Comparison of ENCODE assay signal across 13 mouse cellular contexts in genomic region chr4:86717176-86717575, GRCm38 (mm10). TPM values are rescaled to one million over a fixed set of nuclear protein-coding genes. Genes with fewer than 3 reads are reported as not detected.
DNase-seq lines count a peak whose midpoint lies in the region; ATAC-seq and TF ChIP-seq lines count a peak whose summit lies in the region.
"Had no signal": no experiment of that assay in that cellular context is flagged by ENCODE, and none has a peak within 500 bp of the region (broad histone marks: within the 10 kb centered on the region; RNA-seq: fewer than 3 reads in every experiment).

No protein-coding gene starts in this region.

- TF ChIP-seq POLR2A in limb, embryonic 14.5 days (IDR thresholded peaks at IDR 0.05; ENCODE audit: borderline replicate concordance, extremely low read depth, insufficient read depth, insufficient read length) = no peak

- 79% methylated on average over 1 of the region's 1 CpGs for WGBS in hindbrain, postnatal 0 days
- WGBS in hindbrain, embryonic 14.5 days = 84% methylated on average over 1 of the region's 1 CpGs
- WGBS in midbrain, embryonic 14.5 days = 77% methylated on average over 1 of the region's 1 CpGs
- WGBS in midbrain, embryonic 10.5 days = 89% methylated on average over 1 of the region's 1 CpGs
- WGBS in limb, embryonic 14.5 days = 87% methylated on average over 1 of the region's 1 CpGs

- no peak for ATAC-seq in hindbrain, postnatal 0 days
- no peak for ATAC-seq in hindbrain, embryonic 14.5 days (ENCODE audit: low FRiP score)
- no peak for ATAC-seq in midbrain, embryonic 14.5 days (ENCODE audit: low FRiP score, low TSS enrichment)
- ATAC-seq in limb, embryonic 14.5 days (ENCODE audit: low FRiP score, low read depth) = no peak

- no peak overlapping the region for H3K27ac ChIP-seq in hindbrain, postnatal 0 days
- no peak overlapping the region for H3K27ac ChIP-seq in hindbrain, embryonic 14.5 days
- no peak overlapping the region for H3K27ac ChIP-seq in midbrain, embryonic 14.5 days (replicated peaks; ENCODE audit: low read depth, low read length)
- no peak overlapping the region for H3K27ac ChIP-seq in midbrain, embryonic 10.5 days (replicated peaks)
- no peak overlapping the region for H3K27ac ChIP-seq in limb, embryonic 14.5 days (replicated peaks; ENCODE audit: low read depth, low read length)
- H3K27ac ChIP-seq: hindbrain, embryonic 13.5 days; neural tube, embryonic 15.5 days had no signal

- H3K4me2 ChIP-seq in hindbrain, postnatal 0 days (ENCODE audit: low read depth, low read length) = no peak overlapping the region
- no peak overlapping the region for H3K4me2 ChIP-seq in hindbrain, embryonic 14.5 days (replicated peaks)
- no peak overlapping the region for H3K4me2 ChIP-seq in midbrain, embryonic 14.5 days (ENCODE audit: low read length)
- no peak overlapping the region for H3K4me2 ChIP-seq in limb, embryonic 14.5 days (replicated peaks; ENCODE audit: low read depth, low read length, severe bottlenecking)
- H3K4me2 ChIP-seq: hindbrain, embryonic 13.5 days; midbrain, embryonic 11.5 days; neural tube, embryonic 15.5 days had no signal

- H3K27me3 ChIP-seq in hindbrain, postnatal 0 days (ENCODE audit: insufficient read depth, low read length) = no peaks in the 10 kb centered on the region
- H3K27me3 ChIP-seq in hindbrain, embryonic 14.5 days (ENCODE audit: control insufficient read depth, insufficient read depth, low read length) = no peaks in the 10 kb centered on the region
- no peaks in the 10 kb centered on the region for H3K27me3 ChIP-seq in midbrain, embryonic 14.5 days (ENCODE audit: control insufficient read depth, insufficient read depth, low read length)
- H3K27me3 ChIP-seq in midbrain, embryonic 10.5 days (ENCODE audit: low read depth, poor library complexity, severe bottlenecking) = no peaks in the 10 kb centered on the region
- no peaks in the 10 kb centered on the region for H3K27me3 ChIP-seq in limb, embryonic 14.5 days (ENCODE audit: control insufficient read depth, insufficient read depth, low read length)
- H3K27me3 ChIP-seq: hindbrain, embryonic 13.5 days; neural tube, embryonic 15.5 days had no signal

- H3K4me1 ChIP-seq in hindbrain, postnatal 0 days (ENCODE audit: insufficient read depth, low read length) = no peaks in the 10 kb centered on the region
- H3K4me1 ChIP-seq in hindbrain, embryonic 14.5 days (replicated peaks; ENCODE audit: control insufficient read depth, insufficient read depth, low read length) = no peaks in the 10 kb centered on the region
- no peaks in the 10 kb centered on the region for H3K4me1 ChIP-seq in midbrain, embryonic 14.5 days (ENCODE audit: control insufficient read depth, insufficient read depth, low read length)
- no peaks in the 10 kb centered on the region for H3K4me1 ChIP-seq in midbrain, embryonic 10.5 days
- no peaks in the 10 kb centered on the region; the same call in 1 of the 2 replicates for H3K4me1 ChIP-seq in limb, embryonic 14.5 days (ENCODE audit: control insufficient read depth, insufficient read depth, low read length)
- H3K4me1 ChIP-seq: hindbrain, embryonic 13.5 days; neural tube, embryonic 15.5 days had no signal

- no peak overlapping the region for H3K9ac ChIP-seq in hindbrain, postnatal 0 days (replicated peaks; ENCODE audit: low read length)
- no peak overlapping the region for H3K9ac ChIP-seq in hindbrain, embryonic 14.5 days
- no peak overlapping the region for H3K9ac ChIP-seq in midbrain, embryonic 14.5 days (replicated peaks; ENCODE audit: low read length)
- H3K9ac ChIP-seq in limb, embryonic 14.5 days (ENCODE audit: low read depth, low read length, severe bottlenecking) = no peak overlapping the region
- H3K9ac ChIP-seq: hindbrain, embryonic 13.5 days; neural tube, embryonic 15.5 days had no signal

- no peak for TF ChIP-seq CTCF in hindbrain, postnatal 0 days (IDR thresholded peaks at IDR 0.05; ENCODE audit: low read depth)

- H3K9me3 ChIP-seq in hindbrain, postnatal 0 days (ENCODE audit: low read length) = no peaks in the 10 kb centered on the region
- H3K9me3 ChIP-seq in hindbrain, embryonic 14.5 days (ENCODE audit: control insufficient read depth, low read length) = no peaks in the 10 kb centered on the region
- H3K9me3 ChIP-seq in midbrain, embryonic 14.5 days (ENCODE audit: control insufficient read depth, low read length) = no peaks in the 10 kb centered on the region
- no peaks in the 10 kb centered on the region for H3K9me3 ChIP-seq in midbrain, embryonic 10.5 days (replicated peaks)
- no peaks in the 10 kb centered on the region for H3K9me3 ChIP-seq in limb, embryonic 14.5 days (ENCODE audit: control insufficient read depth, low read length)
- H3K9me3 ChIP-seq: hindbrain, embryonic 13.5 days; neural tube, embryonic 15.5 days had no signal

- no peak overlapping the region for H3K4me3 ChIP-seq in hindbrain, postnatal 0 days (ENCODE audit: low read length)
- H3K4me3 ChIP-seq in hindbrain, embryonic 14.5 days (replicated peaks; ENCODE audit: low read length) = no peak overlapping the region
- no peak overlapping the region for H3K4me3 ChIP-seq in midbrain, embryonic 14.5 days (replicated peaks; ENCODE audit: low read depth, low read length)
- H3K4me3 ChIP-seq in midbrain, embryonic 10.5 days = no peak overlapping the region
- no peak overlapping the region for H3K4me3 ChIP-seq in limb, embryonic 14.5 days (replicated peaks; ENCODE audit: low read length)
- H3K4me3 ChIP-seq: hindbrain, embryonic 13.5 days; neural tube, embryonic 15.5 days had no signal

- DNase-seq in adrenal gland, adult 2 months = peak; percentile 51
- no peak for DNase-seq in adrenal gland, postnatal 25 days
- DNase-seq in hindbrain, postnatal 0 days (ENCODE audit: low spot score) = peak; percentile 25
- DNase-seq in hindbrain, embryonic 14.5 days (ENCODE audit: low spot score) = no peak
- peak; percentile 31 for DNase-seq in midbrain, embryonic 14.5 days
- no peak for DNase-seq in midbrain, embryonic 10.5 days (ENCODE audit: low spot score)
- peak; percentile 79 for DNase-seq in limb, embryonic 14.5 days (ENCODE audit: low spot score)
- DNase-seq in right cerebral cortex, postnatal 25 days = no peak
- DNase-seq: cerebellum, postnatal 25 days; thymus, postnatal 4 days had no signal

- no peaks in the 10 kb centered on the region for H3K36me3 ChIP-seq in hindbrain, postnatal 0 days (ENCODE audit: insufficient read depth, low read length)
- H3K36me3 ChIP-seq in hindbrain, embryonic 14.5 days (replicated peaks; ENCODE audit: control insufficient read depth, insufficient read depth) = no peaks in the 10 kb centered on the region
- no peaks in the 10 kb centered on the region for H3K36me3 ChIP-seq in midbrain, embryonic 14.5 days (ENCODE audit: control insufficient read depth, insufficient read depth, low read length)
- no peaks in the 10 kb centered on the region for H3K36me3 ChIP-seq in midbrain, embryonic 10.5 days
- no peaks in the 10 kb centered on the region for H3K36me3 ChIP-seq in limb, embryonic 14.5 days (ENCODE audit: control insufficient read depth, insufficient read depth, low read length)
- H3K36me3 ChIP-seq: hindbrain, embryonic 13.5 days; neural tube, embryonic 15.5 days had no signal

RNA-seq across cellular contexts. Expression of gene Dennd4c, which starts 31.2 kb away (rescaled TPM):
- 10 to 100 TPM; 41.3 to 51.5 TPM for total RNA-seq in adrenal gland, adult 2 months (2021)
- polyA plus RNA-seq in adrenal gland, adult 2 months (2012; rRNA removed) = 3.7 and 4.8 TPM in 2 replicates
- total RNA-seq in adrenal gland, postnatal 25 days (2021) = 48.2 and 53.0 TPM in 2 replicates
- 8.8 and 14.3 TPM in 2 replicates for total RNA-seq in hindbrain, postnatal 0 days (2014; rRNA removed)
- 3.2 and 4.3 TPM in 2 replicates for polyA plus RNA-seq in hindbrain, postnatal 0 days (2015; fragmentation: Nextera tagmentation; extraction: Ambion mirVana)
- polyA plus RNA-seq in hindbrain, embryonic 14.5 days (2014; fragmentation: Nextera tagmentation; extraction: Ambion mirVana) = 4.3 and 5.3 TPM in 2 replicates
- polyA plus RNA-seq in midbrain, embryonic 14.5 days (2014; fragmentation: Nextera tagmentation; extraction: Ambion mirVana) = 3.9 and 5.1 TPM in 2 replicates
- polyA plus RNA-seq in midbrain, embryonic 10.5 days (2016; fragmentation: Nextera tagmentation; extraction: Ambion mirVana) = 4.2 and 5.1 TPM in 2 replicates
- 10.4 and 11.9 TPM in 2 replicates for polyA plus RNA-seq in limb, embryonic 14.5 days (2012; rRNA removed)
- 8.7 and 11.0 TPM in 2 replicates for polyA plus RNA-seq in limb, embryonic 14.5 days (2014; fragmentation: Nextera tagmentation; extraction: Ambion mirVana)

RNA-seq across cellular contexts. Expression of gene Plin2, which starts 47.3 kb away (rescaled TPM):
- 100 to 1,000 TPM; 465 to 481 TPM for total RNA-seq in adrenal gland, adult 2 months (2021)
- 304 TPM in 2 replicates for polyA plus RNA-seq in adrenal gland, adult 2 months (2012; rRNA removed)
- 318 and 341 TPM in 2 replicates for total RNA-seq in adrenal gland, postnatal 25 days (2021)
- total RNA-seq in hindbrain, postnatal 0 days (2014; rRNA removed) = 42.7 and 48.8 TPM in 2 replicates
- polyA plus RNA-seq in hindbrain, postnatal 0 days (2015; fragmentation: Nextera tagmentation; extraction: Ambion mirVana) = 37.3 and 38.6 TPM in 2 replicates
- polyA plus RNA-seq in hindbrain, embryonic 14.5 days (2014; fragmentation: Nextera tagmentation; extraction: Ambion mirVana) = 49.1 and 50.9 TPM in 2 replicates
- 30.9 and 41.3 TPM in 2 replicates for polyA plus RNA-seq in midbrain, embryonic 14.5 days (2014; fragmentation: Nextera tagmentation; extraction: Ambion mirVana)
- polyA plus RNA-seq in midbrain, embryonic 10.5 days (2016; fragmentation: Nextera tagmentation; extraction: Ambion mirVana) = 76.2 and 79.3 TPM in 2 replicates
- 80.4 TPM in 2 replicates for polyA plus RNA-seq in limb, embryonic 14.5 days (2012; rRNA removed)
- polyA plus RNA-seq in limb, embryonic 14.5 days (2014; fragmentation: Nextera tagmentation; extraction: Ambion mirVana) = 84.5 and 91.2 TPM in 2 replicates

Comparison
In these comparisons a context has a peak if more than half of its experiments do, and no peak if none do; other contexts are left out.
1. DNase-seq: peak in adrenal gland, adult 2 months (single experiment), hindbrain, postnatal 0 days (single experiment), midbrain, embryonic 14.5 days (single experiment) and limb, embryonic 14.5 days (single experiment); none in adrenal gland, postnatal 25 days (single experiment), hindbrain, embryonic 14.5 days (single experiment), midbrain, embryonic 10.5 days (single experiment) and right cerebral cortex, postnatal 25 days (single experiment).